Mouse (Mus musculus): ENCODE results near the gene 4933407L21Rik. TPM values are rescaled to one million over a fixed set of nuclear protein-coding genes. Genes with fewer than 3 reads are reported as not detected.

The 4933407L21Rik gene
- total and polyA plus RNA-seq, 3 experiments = 0.17 to 0.71 (median 0.19) TPM

DNA sequence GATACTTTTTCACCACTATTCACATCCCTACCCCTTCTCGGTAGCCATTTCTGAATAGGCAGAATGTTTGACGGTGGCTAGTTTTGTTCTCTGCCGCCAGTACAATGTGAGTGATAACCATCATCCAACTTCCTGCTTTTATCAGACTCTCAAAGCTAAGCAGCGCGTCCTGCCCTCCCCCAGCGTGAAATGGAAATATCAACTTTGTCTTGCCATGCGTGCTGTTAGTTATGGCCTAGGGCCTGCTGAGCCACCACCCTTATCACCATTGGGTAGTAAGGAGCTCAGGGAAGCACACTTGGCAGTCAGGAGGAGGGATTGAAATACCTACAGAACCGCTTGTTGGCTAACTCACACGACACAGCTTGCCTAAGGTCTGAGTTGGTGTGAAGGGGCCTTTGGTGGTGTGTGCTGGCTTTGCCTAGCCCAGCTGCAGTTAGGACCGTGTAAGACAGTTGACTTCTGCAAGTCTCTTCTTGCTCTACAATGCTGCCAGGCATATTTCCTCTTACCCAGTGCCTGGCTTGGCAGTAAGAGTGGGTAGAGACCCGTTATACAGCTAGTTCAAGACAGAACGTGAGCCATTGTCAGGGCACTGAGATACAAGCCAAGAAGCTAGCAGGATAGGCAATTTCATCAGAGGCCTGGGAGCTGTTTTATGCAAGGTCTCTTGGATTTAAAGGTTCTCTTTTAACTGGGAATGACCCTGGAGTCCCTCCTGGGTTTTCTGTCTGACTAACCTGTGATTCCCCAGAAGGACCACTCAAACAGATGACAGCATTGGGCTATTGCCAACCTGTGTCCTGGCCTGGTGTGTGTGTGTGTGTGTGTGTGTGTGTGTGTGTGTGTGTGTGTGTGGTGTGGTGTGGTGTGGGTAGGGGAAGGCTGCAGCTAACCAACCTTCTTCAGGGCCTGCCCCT, 31.2 kb upstream of the 4933407L21Rik start (continued):
- TF ChIP-seq POLR2AphosphoS2 (IDR thresholded peaks at IDR 0.05; ENCODE audit: low read depth, low read length) = no peak

GRCm38 (mm10) chr1:85897901-85898760, 30.2 kb upstream of the 4933407L21Rik start:
- TF ChIP-seq MAX (IDR thresholded peaks at IDR 0.05; ENCODE audit: low read length) (no peak), IRF4 (IDR thresholded peaks at IDR 0.05; ENCODE audit: low read depth, low read length) (peak; percentile 38; the same call in 1 of the 2 replicates)
- Histone ChIP-seq H3K27ac (ENCODE audit: insufficient read depth, low read depth) (peak overlapping the region; percentile 64), H3K9ac (ENCODE audit: insufficient read depth, low read depth) (peak overlapping the region; percentile 86), H3K4me1 (ENCODE audit: control insufficient read depth in 1 of 2, insufficient read depth in 2 of 2) (peaks cover 31 to 71% of the 10 kb centered on the region in 2 experiments), H3K9me3 (replicated peaks; ENCODE audit: low read length) (peaks cover 1% of the 10 kb centered on the region), H3K36me3 (replicated peaks in 1 of 2; ENCODE audit: control insufficient read depth in 1 of 2, insufficient read depth in 1 of 2, low read length in 1 of 2) (peaks cover 4 to 31% of the 10 kb centered on the region in 2 experiments), H3K4me3 (replicated peaks in 1 of 3; ENCODE audit: low read depth in 2 of 3, low read length in 2 of 3, poor library complexity in 1 of 3) (peak overlapping the region in 1 of 3 experiments; percentile 24), H3K27me3 (replicated peaks) (no peaks in the 10 kb centered on the region), H3K79me2 (replicated peaks; ENCODE audit: control insufficient read depth, extremely low read depth, insufficient read depth, poor library complexity, severe bottlenecking) (peaks cover 56% of the 10 kb centered on the region), H3K4me2 (ENCODE audit: insufficient read depth, low read depth, poor library complexity, severe bottlenecking) (peak overlapping the region; percentile 93)
- no peak for DNase-seq (ENCODE audit: extremely low read depth)
- in situ Hi-C loops (cut with MboI; ENCODE audit: low pct_ligation_motif_present, low pct_unique_long_range_greater_than_20kb, low sequenced_read_pairs) = no loop called here
- dilution Hi-C loops (cut with MboI; ENCODE audit: extremely low pct_ligation_motif_present, extremely low pct_unique_long_range_greater_than_20kb, low sequenced_read_pairs) = no loop called here

DNA sequence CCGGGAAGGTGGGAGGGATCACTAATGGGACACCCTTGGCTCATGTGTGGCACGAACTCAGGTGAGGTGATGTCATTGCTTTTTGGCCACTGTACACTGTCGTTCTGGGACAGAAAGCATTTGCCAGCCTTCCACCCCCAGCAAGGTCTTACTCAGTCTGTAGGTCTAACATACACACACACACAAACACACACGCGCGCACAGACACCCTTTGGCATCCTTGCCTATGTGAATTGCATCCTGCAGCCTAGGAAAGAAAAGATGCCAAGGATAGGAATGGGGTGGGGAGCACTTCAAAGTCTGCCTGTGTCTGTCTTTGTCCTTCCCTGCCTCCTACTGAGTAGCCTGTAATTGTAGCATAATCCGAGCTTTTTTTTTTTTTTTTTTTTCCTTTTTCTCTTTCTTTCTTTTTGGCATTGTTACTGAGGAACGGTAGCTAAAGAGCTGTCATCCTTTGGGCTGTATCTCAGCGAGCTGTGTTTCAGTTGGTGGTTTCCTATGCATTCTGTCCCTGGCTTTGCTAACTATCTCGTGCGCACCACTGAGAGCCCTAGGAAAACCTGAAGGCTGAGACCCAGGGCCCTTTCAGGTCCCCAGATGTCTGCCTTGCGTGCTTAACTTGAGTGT, 29.4 kb upstream of the 4933407L21Rik start:
- Histone ChIP-seq H3K4me3 (replicated peaks in 1 of 3; ENCODE audit: low read depth in 2 of 3, low read length in 2 of 3, poor library complexity in 1 of 3) (peak overlapping the region in 1 of 3 experiments; percentile 24), H3K4me1 (ENCODE audit: control insufficient read depth in 1 of 2, insufficient read depth in 2 of 2) (peaks cover 35 to 75% of the 10 kb centered on the region in 2 experiments), H3K9ac (ENCODE audit: insufficient read depth, low read depth) (peak overlapping the region; percentile 86), H3K9me3 (replicated peaks; ENCODE audit: low read length) (no peaks in the 10 kb centered on the region), H3K27me3 (replicated peaks) (no peaks in the 10 kb centered on the region), H3K27ac (ENCODE audit: insufficient read depth, low read depth) (peak overlapping the region; percentile 64), H3K36me3 (replicated peaks in 1 of 2; ENCODE audit: control insufficient read depth in 1 of 2, insufficient read depth in 1 of 2, low read length in 1 of 2) (peaks cover 12 to 38% of the 10 kb centered on the region in 2 experiments), H3K4me2 (ENCODE audit: insufficient read depth, low read depth, poor library complexity, severe bottlenecking) (peak overlapping the region; percentile 93), H3K79me2 (replicated peaks; ENCODE audit: control insufficient read depth, extremely low read depth, insufficient read depth, poor library complexity, severe bottlenecking) (peaks cover 57% of the 10 kb centered on the region)
- DNase-seq (ENCODE audit: extremely low read depth) = no peak
- dilution Hi-C loops (cut with MboI; ENCODE audit: extremely low pct_ligation_motif_present, extremely low pct_unique_long_range_greater_than_20kb, low sequenced_read_pairs) (no loop called here), in situ Hi-C loops (cut with MboI; ENCODE audit: low pct_ligation_motif_present, low pct_unique_long_range_greater_than_20kb, low sequenced_read_pairs) (no loop called here)
- TF ChIP-seq BHLHE40 (IDR thresholded peaks at IDR 0.05; ENCODE audit: low read depth, low read length) (peak; percentile 61), ZNF384 (IDR thresholded peaks at IDR 0.05; ENCODE audit: low read depth, low read length) (peak; percentile 34; the same call in 1 of the 2 replicates), USF2 (conservative IDR thresholded peaks at IDR 0.05; ENCODE audit: low read depth, low read length) (no peak), JUND (conservative IDR thresholded peaks at IDR 0.05; ENCODE audit: low read depth, low read length) (no peak), ETS1 (conservative IDR thresholded peaks at IDR 0.05; ENCODE audit: low read depth, low read length) (no peak), TBP (conservative IDR thresholded peaks at IDR 0.05; ENCODE audit: low read depth, low read length) (no peak), POLR2AphosphoS2 (IDR thresholded peaks at IDR 0.05; ENCODE audit: low read depth, low read length) (no peak), MAX (IDR thresholded peaks at IDR 0.05; ENCODE audit: low read length) (no peak), CHD2 (IDR thresholded peaks at IDR 0.05; ENCODE audit: low read length) (no peak), CHD1 (IDR thresholded peaks at IDR 0.05; ENCODE audit: low read depth, low read length) (no peak), NELFE (IDR thresholded peaks at IDR 0.05; ENCODE audit: low read depth, low read length) (no peak)
